Mouse (Mus musculus): Measurements from ENCODE around the gene Gm48551.

GRCm38 (mm10) chr10:81378553-81379182, 5.6 kb upstream of the Gm48551 start:
- TF ChIP-seq POLR2A (IDR thresholded peaks at IDR 0.05; ENCODE audit: low read depth, low read length) (no peak), CTCF (conservative IDR thresholded peaks at IDR 0.05; ENCODE audit: insufficient read depth, insufficient read length, low read depth, low read length) (no peak)
